Mouse (Mus musculus): ENCODE measurements around the gene Odf3l1.

The Odf3l1 gene

DNA sequence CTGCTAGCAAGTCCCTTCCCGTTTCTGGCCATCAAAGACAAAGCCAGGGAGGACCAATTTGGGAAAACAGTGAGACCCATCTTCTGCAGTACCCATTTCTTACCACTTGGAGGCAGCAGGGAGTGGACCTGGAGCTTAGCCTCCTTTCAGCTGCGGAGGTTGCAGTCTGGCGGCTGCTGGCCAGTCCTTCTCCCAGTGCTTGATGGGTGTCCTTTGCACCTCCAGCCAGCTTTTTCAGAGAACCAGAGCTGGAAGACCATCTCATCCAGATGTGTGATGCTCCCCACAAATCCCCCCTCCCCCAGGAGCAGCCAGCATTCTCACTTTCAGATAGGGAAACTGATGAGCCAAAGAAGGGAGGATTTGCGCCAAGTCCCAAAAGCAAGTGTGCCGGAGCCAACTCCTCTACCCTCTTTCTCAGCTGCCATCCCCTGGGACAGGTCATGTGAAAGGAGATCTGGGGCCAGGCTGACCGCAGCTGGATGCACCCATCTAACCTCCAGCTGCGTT is 20.7 kb downstream of the Odf3l1 start:
- DNase-seq (ENCODE audit: low spot score in 2 of 2), result peak; percentile 66

DNA sequence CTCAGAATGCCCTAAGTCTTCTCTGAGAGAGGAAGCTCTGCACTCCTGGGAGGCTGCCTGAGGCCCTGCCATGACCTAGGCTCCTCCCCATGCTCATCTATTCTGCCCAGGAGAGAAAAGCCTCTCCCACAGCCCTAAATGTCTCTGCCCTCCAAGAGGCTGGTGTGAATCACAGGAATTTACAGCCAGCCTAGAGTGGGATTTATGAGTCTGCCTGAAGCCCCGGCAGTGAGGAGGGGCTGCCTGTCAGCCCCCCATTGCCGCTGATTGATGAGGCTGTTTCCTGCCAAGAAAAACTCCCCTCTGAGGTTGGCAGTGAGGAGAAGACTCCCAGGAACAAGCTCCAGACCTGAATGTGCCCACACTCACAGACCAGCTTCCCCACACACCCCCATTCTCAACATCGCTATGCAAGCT is 22.2 kb downstream of the Odf3l1 start:
- DNase-seq (ENCODE audit: low spot score in 2 of 2), result no peak

DNA sequence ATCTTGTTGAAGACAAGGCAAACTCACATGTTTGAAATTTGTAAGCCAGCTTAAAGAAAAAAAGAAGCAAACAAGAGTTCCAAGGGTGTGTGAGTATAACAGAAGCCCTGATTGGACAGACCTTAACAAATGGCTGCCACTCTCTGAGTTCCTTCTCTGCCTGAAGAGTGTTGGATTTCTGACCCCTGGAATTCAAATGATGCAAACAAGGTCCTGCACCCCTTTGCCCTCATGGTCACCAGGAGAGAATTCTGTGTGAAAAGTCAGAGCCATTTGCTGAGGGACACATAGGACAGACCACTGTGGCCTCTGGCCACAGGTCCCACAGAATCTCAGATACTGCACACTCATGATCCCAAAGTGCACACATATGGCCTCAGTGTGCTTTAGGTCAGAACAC is 22.6 kb downstream of the Odf3l1 start:
- no peak for DNase-seq (ENCODE audit: low spot score in 2 of 2)

DNA sequence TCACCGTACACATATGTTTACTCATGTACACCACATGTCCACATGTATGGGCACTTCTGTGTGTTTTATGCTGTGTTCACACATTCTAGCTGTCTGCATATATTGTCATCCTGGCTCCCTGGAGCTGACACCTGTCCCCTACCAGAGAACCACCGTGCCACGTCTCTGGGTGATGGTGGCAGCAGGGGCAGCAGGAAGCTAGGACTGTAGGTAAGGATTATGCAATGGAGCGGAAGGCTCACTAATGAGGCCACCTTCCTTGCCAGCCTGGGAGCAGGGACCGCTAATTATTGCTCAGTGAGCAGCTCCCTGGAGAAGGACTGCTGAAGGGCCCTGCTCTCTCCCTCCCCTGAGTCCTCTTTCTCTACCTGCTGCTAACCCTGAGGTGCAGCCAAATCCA is 23.8 kb downstream of the Odf3l1 start:
- DNase-seq (ENCODE audit: low spot score in 2 of 2), result no peak

DNA sequence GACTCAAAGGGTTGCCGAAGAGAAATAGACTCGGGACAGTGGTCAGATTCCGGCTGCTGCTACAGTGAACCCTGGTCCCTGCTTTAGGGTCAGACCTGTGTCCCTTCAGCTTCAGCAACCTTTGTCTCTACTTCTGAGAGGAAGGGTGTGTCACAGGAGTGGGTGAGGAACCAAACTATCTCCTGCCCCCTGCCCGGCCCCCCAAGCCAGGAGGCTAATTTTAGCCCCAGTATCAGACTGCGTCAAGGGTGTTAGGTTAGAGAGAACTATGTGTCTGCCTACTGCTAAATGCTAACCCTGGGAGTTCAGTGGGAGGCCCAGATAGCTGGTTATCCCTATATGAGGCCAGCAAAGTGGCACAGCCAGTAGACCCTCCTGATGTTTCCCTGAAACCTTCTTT is 29.3 kb downstream of the Odf3l1 start:
- DNase-seq (ENCODE audit: low spot score in 2 of 2), result no peak

DNA sequence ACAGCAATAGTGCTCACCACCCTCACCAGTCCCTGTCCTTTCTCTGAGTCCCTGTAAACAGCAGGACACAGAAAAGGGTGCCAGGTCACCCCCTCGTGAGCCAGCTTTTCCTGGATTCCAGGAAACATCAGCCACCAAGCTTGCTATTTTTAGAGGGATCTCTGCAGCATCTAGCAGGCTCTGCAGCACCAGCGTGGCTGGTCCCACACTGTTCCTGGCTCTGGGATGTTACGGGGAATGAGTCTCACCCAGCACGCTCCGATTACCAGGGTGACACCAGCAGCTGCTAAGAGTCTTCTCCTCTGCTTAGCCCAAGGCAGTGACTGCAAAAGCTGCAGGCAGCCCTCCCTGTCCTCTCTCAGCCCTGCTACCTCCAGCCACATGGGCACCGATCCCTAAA is 31.6 kb downstream of the Odf3l1 start:
- DNase-seq (ENCODE audit: low spot score in 2 of 2), result no peak

DNA sequence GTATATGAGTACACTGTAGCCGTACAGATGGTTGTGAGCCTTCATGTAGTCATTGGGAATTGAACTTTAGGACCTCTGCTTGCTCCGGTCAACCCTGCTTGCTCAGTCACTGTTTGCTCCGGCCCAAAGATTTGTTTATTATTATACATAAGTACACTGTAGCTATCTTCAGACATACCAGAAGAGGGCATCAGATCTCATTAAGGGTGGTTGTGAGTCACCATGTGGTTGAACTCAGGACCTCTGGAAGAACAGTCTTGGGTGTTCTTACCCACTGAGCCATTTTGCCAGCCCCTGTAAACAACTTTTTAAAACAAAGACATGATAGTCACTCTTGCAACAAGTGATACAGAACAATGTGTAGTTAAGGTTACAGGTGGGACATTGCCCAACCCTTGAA is 32.6 kb downstream of the Odf3l1 start:
- DNase-seq (ENCODE audit: low spot score in 2 of 2), result no peak

DNA sequence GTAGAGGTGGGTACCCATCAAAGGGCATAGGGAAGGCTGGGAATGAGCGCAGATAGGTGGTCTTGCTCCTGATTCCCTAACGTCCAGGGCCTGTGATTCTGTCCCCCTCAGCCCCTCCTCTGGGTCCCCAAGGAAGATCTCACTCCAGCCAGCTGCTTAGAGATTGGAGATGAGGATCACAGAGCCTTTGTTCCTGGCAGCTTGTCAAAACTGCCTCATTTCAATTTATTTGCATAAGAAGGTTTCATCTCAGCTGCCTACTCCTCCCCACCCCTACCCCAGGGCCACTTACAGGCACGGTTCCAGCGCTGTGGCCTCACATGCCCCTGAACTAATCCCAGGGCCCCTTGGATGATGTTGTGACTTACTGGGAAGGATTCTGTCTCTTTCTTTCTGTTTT is 34.3 kb downstream of the Odf3l1 start:
- DNase-seq (ENCODE audit: low spot score in 2 of 2), result no peak

DNA sequence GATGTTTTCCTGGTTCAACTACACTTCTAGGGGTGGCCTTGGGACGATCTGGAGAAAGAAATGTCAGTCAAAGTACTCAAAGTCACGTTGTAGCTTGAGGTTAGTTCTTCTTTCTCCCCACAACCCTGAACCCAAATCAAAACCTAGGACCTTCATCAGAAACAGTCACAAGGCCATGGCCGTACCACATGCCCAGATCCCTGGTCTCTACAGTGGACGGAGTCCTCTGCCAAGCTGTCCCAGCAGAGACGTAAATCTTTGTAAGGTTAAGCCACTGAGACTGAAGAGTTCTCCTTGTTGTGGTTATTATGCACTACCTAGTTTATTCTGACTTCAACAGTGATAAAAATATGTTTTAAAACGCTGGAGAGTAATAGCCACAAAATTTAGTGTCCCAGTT is 35.6 kb downstream of the Odf3l1 start:
- DNase-seq (ENCODE audit: low spot score in 2 of 2), result no peak

DNA sequence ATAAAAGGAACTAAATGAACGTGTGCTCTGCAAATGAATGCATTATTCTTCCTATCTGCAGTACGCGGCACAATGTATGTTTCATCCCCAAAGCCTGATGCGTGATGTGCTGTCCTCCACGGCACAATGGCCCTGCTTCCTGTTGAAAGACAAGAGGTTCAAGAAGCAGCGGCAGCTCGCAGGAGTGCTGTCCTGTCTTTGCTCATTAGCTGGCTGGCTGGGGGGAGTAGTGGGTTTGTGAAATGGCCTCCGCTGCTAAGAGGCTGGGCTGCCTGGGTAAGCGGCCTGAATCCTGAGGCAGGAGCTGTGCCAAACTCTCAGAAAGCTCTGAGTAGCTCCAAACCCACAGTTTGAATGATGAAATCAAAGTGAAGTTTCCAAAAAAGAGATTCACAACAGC is 36.3 kb downstream of the Odf3l1 start:
- no peak for DNase-seq (ENCODE audit: low spot score in 2 of 2)

DNA sequence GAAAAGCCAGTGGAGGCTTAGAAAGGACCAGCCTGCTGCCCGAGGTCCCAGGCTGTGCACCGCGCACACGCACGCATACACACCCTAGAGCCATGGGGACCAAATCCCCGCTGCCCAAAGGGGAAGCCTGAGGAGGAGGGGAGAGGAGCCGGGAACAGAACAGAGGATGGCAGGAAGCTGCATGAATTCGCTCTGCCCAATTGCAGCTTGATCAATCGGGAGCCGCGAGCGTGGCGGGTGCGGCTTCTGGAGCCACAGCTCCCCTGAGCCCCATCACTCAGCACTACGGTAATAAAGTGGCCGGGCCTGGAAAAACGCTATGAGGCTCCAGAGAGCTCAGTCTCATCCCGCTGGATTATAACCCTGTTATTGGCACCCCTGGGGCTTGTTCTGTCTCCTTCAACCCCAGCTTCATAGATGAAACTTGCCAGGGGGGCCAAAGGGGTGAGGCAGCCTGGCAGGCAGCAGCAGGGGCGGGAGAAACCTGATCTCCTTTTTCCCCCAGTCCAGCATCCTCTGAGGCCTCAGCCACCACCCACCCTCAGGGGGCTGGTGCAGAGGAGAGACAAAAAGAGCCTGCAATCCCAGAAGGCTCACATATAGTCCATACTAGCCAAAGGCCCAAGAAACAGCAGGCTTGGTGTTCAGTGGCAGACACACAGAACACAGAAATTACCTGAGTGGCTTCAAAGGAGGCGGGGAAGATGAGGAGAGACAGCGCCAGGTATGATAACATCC is 38.8 kb downstream of the Odf3l1 start:
- DNase-seq (ENCODE audit: low spot score in 2 of 2), result no peak

DNA sequence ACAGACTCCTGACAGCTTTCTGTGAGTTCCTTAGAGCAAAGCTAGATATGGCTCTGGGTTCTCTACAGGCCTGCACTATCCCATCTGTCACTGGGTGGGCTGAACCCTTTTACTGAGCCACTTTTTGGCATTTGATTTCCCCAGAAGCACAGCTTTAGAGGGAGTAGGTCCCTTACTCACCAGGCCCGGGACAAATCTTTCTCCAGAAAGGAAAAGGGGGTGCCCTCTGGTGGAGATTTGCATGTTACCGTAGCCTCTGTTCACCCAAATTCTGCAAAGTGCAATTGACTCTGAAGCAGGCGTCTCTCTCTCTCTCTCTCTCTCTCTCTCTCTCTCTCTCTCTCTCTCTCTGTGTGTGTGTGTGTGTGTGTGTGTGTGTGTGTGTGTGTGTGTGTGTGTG is 39.6 kb downstream of the Odf3l1 start:
- DNase-seq (ENCODE audit: low spot score in 2 of 2), result no peak

DNA sequence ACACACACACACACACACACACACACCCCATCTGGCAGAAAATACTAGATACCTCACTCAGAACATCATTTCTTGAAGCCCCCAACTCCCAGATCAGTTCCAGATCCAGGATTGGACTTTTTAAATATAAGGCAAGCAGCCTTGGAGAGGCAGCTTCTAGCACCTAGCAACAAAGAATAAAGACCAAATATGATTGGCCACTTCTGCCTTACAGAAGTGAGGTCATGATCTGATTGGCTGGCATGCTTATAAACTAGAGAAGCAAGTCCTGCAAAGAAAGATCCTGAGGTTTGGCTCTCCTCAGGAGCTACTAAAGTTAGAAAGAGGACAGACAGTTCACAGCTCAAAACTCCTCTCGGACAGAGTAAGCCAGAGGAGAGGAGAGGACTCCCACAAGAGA is 53.6 kb downstream of the Odf3l1 start:
- no peak for DNase-seq (ENCODE audit: low spot score in 2 of 2)

DNA sequence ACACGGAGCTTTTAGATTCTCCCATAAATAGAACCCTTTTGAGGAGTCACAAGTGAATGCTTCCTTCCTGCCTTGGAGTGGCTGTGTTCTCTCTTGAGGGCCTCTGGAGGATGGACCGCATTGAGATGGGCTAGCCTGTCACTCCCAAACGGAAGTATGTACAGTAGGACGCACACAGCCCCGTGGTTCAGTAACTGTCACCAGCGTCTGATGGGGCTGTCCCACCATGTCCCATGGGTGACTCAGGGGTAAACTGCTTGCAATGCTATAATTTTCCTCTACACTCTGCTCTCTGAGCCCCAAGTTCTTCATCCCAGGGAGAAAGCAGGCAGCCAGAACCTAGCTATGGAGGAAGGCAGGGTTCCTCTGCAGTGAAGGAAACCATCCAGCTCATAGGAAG is 56.5 kb downstream of the Odf3l1 start:
- no peak for DNase-seq (ENCODE audit: low spot score in 2 of 2)

DNA sequence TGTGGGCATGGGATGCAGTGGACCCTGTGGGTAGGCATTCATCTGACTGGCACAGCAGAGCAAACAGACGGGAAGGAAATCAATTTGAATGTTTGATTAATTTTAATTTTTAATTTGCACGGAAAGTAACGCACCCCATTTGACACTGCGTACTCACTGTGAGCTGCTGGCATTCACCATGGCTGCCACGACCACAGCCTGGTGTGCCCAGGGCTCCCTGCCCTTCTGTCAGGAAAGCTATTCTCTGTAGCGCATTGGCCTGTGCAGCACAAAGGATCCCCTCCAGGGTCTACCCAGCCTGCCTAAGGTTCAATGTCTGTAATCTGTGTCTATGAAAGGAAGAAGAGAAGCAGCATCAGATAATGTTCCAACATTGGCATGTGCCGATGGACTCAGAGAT is 61.3 kb downstream of the Odf3l1 start:
- DNase-seq (ENCODE audit: low spot score in 2 of 2), result no peak
